29 mouse cellular contexts compared by ENCODE assay signal in genomic region chr11:98640091-98640490, GRCm38 (mm10). TPM values are rescaled to one million over a fixed set of nuclear protein-coding genes. Genes with fewer than 3 reads are reported as not detected.
DNase-seq lines count a peak whose midpoint lies in the region; ATAC-seq and TF ChIP-seq lines count a peak whose summit lies in the region.
"Had no signal": no experiment of that assay in that cellular context is flagged by ENCODE, and none has a peak within 500 bp of the region (broad histone marks: within the 10 kb centered on the region; RNA-seq: fewer than 3 reads in every experiment).

No protein-coding gene starts in this region.

- no peaks in the 10 kb centered on the region for H3K79me2 ChIP-seq in MEL (ENCODE audit: control insufficient read depth, insufficient read depth, low read length, poor library complexity)

- peaks cover 5 to 11% of the 10 kb centered on the region in 2 experiments; a peak in 3 of 4 replicates for H3K4me1 ChIP-seq in MEL (ENCODE audit: control insufficient read depth in 1 of 2, insufficient read depth in 2 of 2, low read length in 2 of 2)
- no peaks in the 10 kb centered on the region for H3K4me1 ChIP-seq in liver, embryonic 11.5 days (replicated peaks; ENCODE audit: control insufficient read depth, insufficient read depth, low read length)
- H3K4me1 ChIP-seq: embryonic facial prominence, embryonic 10.5 days; embryonic facial prominence, embryonic 12.5 days; forebrain, embryonic 13.5 days; forebrain, embryonic 15.5 days had no signal

- no peaks in the 10 kb centered on the region for H3K9me3 ChIP-seq in MEL (replicated peaks; ENCODE audit: insufficient read depth, low read length)
- no peaks in the 10 kb centered on the region for H3K9me3 ChIP-seq in liver, embryonic 11.5 days (ENCODE audit: control insufficient read depth, low read length)
- H3K9me3 ChIP-seq: embryonic facial prominence, embryonic 10.5 days; embryonic facial prominence, embryonic 12.5 days; forebrain, embryonic 13.5 days; forebrain, embryonic 15.5 days had no signal

- no peak for TF ChIP-seq EP300 in MEL (IDR thresholded peaks at IDR 0.05; ENCODE audit: low read depth in 1 of 2, low read length in 2 of 2)

- no peak overlapping the region for H3K27ac ChIP-seq in MEL (ENCODE audit: control insufficient read depth, low read depth, low read length)
- H3K27ac ChIP-seq in liver, embryonic 11.5 days (ENCODE audit: low read depth, low read length), result no peak overlapping the region
- H3K27ac ChIP-seq: embryonic facial prominence, embryonic 10.5 days; embryonic facial prominence, embryonic 12.5 days; forebrain, embryonic 13.5 days; forebrain, embryonic 15.5 days had no signal

- ATAC-seq in liver, embryonic 11.5 days (replicated peaks; ENCODE audit: low FRiP score), result no peak
- ATAC-seq: activated CD4-positive, CD25-positive, alpha-beta regulatory T cell, adult 4 months; CD4-positive, CD25-positive, alpha-beta regulatory T cell, adult 4 months; forebrain, embryonic 13.5 days; forebrain, embryonic 15.5 days; forebrain, postnatal 0 days; Patski had no signal

- no peak for TF ChIP-seq POLR2A in MEL (IDR thresholded peaks at IDR 0.05; ENCODE audit: control insufficient read depth in 1 of 2, insufficient read depth in 1 of 2, low read depth in 1 of 2, low read length in 2 of 2, poor library complexity in 1 of 2)

- H3K27me3 ChIP-seq in MEL (ENCODE audit: control insufficient read depth in 1 of 2, insufficient read depth in 2 of 2, low read length in 2 of 2), result peaks cover 8% of the 10 kb centered on the region in 2 experiments
- H3K27me3 ChIP-seq in liver, embryonic 11.5 days (replicated peaks; ENCODE audit: control insufficient read depth, insufficient read depth, low read length), result no peaks in the 10 kb centered on the region
- H3K27me3 ChIP-seq: embryonic facial prominence, embryonic 12.5 days; forebrain, embryonic 13.5 days; forebrain, embryonic 15.5 days had no signal

- TF ChIP-seq CTCF in MEL (IDR thresholded peaks at IDR 0.05 in 2 of 3, conservative IDR thresholded peaks at IDR 0.05 in 1 of 3; ENCODE audit: control insufficient read depth in 1 of 3, insufficient read depth in 1 of 3, low read depth in 2 of 3, low read length in 3 of 3, poor library complexity in 1 of 3, severe bottlenecking in 1 of 3), result no peak

- H3K4me3 ChIP-seq in MEL (ENCODE audit: control insufficient read depth in 1 of 2, insufficient read depth in 1 of 2, low read depth in 2 of 2, low read length in 2 of 2), result no peak overlapping the region
- H3K4me3 ChIP-seq in liver, embryonic 11.5 days (ENCODE audit: low read depth, low read length), result no peak overlapping the region
- H3K4me3 ChIP-seq: embryonic facial prominence, embryonic 10.5 days; embryonic facial prominence, embryonic 12.5 days; forebrain, embryonic 13.5 days; forebrain, embryonic 15.5 days had no signal

- peaks cover 0 to 6% of the 10 kb centered on the region in 2 experiments; a peak in 2 of 4 replicates for H3K36me3 ChIP-seq in MEL (ENCODE audit: control insufficient read depth in 1 of 2, insufficient read depth in 2 of 2, low read length in 2 of 2)
- H3K36me3 ChIP-seq in liver, embryonic 11.5 days (ENCODE audit: control insufficient read depth, insufficient read depth, low read length), result no peaks in the 10 kb centered on the region
- H3K36me3 ChIP-seq: embryonic facial prominence, embryonic 10.5 days; embryonic facial prominence, embryonic 12.5 days; forebrain, embryonic 15.5 days; G1E had no signal

- 31% methylated on average over 5 of the region's 5 CpGs for WGBS in liver, embryonic 11.5 days

- H3K4me2 ChIP-seq in liver, embryonic 11.5 days, result no peak overlapping the region
- H3K4me2 ChIP-seq: embryonic facial prominence, embryonic 12.5 days; forebrain, embryonic 13.5 days; forebrain, embryonic 15.5 days had no signal

- no peak overlapping the region for H3K9ac ChIP-seq in MEL (ENCODE audit: control insufficient read depth, low read depth, low read length, poor library complexity, severe bottlenecking)
- H3K9ac ChIP-seq in liver, embryonic 11.5 days (ENCODE audit: low read depth, low read length), result no peak overlapping the region
- H3K9ac ChIP-seq: embryonic facial prominence, embryonic 12.5 days; forebrain, embryonic 13.5 days; forebrain, embryonic 15.5 days; forebrain, postnatal 0 days had no signal

- DNase-seq in thymus, postnatal 4 days, result peak; percentile 20
- DNase-seq in thymus, postnatal 36 days, result no peak
- DNase-seq in MEL (ENCODE audit: low read depth, low spot score), result peak; percentile 61
- peak; percentile 10 for DNase-seq in ZHBTc4 (ENCODE audit: low read depth, low spot score)
- DNase-seq in liver, embryonic 11.5 days (ENCODE audit: low spot score), result no peak
- no peak for DNase-seq in Muller cell, postnatal 12 days (ENCODE audit: inconsistent ontology term)
- DNase-seq: adrenal gland, adult 8-10 months; adrenal gland, postnatal 14 days; adrenal gland, postnatal 36 days; B cell, adult 2 months; cerebellum, adult 11-12 months; cerebellum, adult 2 months; cerebellum, adult 9-10 months; cerebellum, postnatal 10 days; cerebellum, postnatal 25 days; forebrain, postnatal 0 days had no signal

- no peak for TF ChIP-seq RAD21 in MEL (IDR thresholded peaks at IDR 0.05; ENCODE audit: low read depth, low read length)

TF ChIP-seq in MEL, 35 proteins besides CTCF, POLR2A, EP300 and RAD21:
- TF ChIP-seq POLR2AphosphoS2 (IDR thresholded peaks at IDR 0.05; ENCODE audit: low read length), result no peak
- no peak for TF ChIP-seq NELFE (IDR thresholded peaks at IDR 0.05; ENCODE audit: low read depth, low read length)
- peak; percentile 33; the same call in 1 of the 2 replicates for TF ChIP-seq ELF1 (IDR thresholded peaks at IDR 0.05; ENCODE audit: low read depth, low read length)
- TF ChIP-seq TCF12 (IDR thresholded peaks at IDR 0.05; ENCODE audit: low read depth, low read length), result no peak
- no peak for TF ChIP-seq TBP (IDR thresholded peaks at IDR 0.05; ENCODE audit: low read depth, low read length)
- no peak for TF ChIP-seq POLR2AphosphoS5 (IDR thresholded peaks at IDR 0.05; ENCODE audit: borderline replicate concordance, low read depth, low read length)
- TF ChIP-seq MXI1 (IDR thresholded peaks at IDR 0.05; ENCODE audit: low read depth, low read length), result peak; percentile 53; the same call in 1 of the 2 replicates
- no peak for TF ChIP-seq E2F4 (IDR thresholded peaks at IDR 0.05; ENCODE audit: borderline replicate concordance, low read depth, low read length)
- TF ChIP-seq RCOR1 (IDR thresholded peaks at IDR 0.05; ENCODE audit: low read depth, low read length), result no peak
- no peak for TF ChIP-seq ETS1 (IDR thresholded peaks at IDR 0.05; ENCODE audit: low read depth, low read length)
- no peak for TF ChIP-seq GATA1 (IDR thresholded peaks at IDR 0.05; ENCODE audit: low read depth, low read length)
- no peak for TF ChIP-seq KAT2A (conservative IDR thresholded peaks at IDR 0.05; ENCODE audit: low read depth, low read length)
- TF ChIP-seq ZC3H11A (IDR thresholded peaks at IDR 0.05; ENCODE audit: low read depth, low read length), result no peak
- peak; percentile 64; the same call in 1 of the 2 replicates for TF ChIP-seq BHLHE40 (IDR thresholded peaks at IDR 0.05; ENCODE audit: borderline replicate concordance, low read depth, low read length)
- TF ChIP-seq GABPA (IDR thresholded peaks at IDR 0.05; ENCODE audit: low read depth, low read length), result no peak
- TF ChIP-seq CHD2 (IDR thresholded peaks at IDR 0.05; ENCODE audit: low read length), result no peak
TF ChIP-seq in MEL: peak in this region for 3.

RNA-seq across cellular contexts. Expression of gene Gsdma2, which starts 6.5 kb away (rescaled TPM):
- total RNA-seq in MEL (2012; rRNA removed), result not detected in 2 replicates
- not detected for polyA plus RNA-seq in MEL (2012; ENCODE audit: insufficient read depth in 1 of 2, insufficient read length in 2 of 2, low read depth in 1 of 2, low replicate concordance in 2 of 2, missing spikeins in 1 of 2)
- not detected in 2 replicates for polyA plus RNA-seq in liver, embryonic 11.5 days (2014; fragmentation: Nextera tagmentation; extraction: Ambion mirVana)
- total RNA-seq: CH12.LX; forebrain, postnatal 0 days had no signal
- polyA plus RNA-seq: activated CD4-positive, CD25-positive, alpha-beta regulatory T cell, adult 4 months; CD4-positive, CD25-positive, alpha-beta regulatory T cell, adult 4 months; cerebellum, adult 2 months; cortical plate, adult 2 months; embryonic facial prominence, embryonic 10.5 days; embryonic facial prominence, embryonic 12.5 days; embryonic facial prominence, embryonic 14.5 days; forebrain, embryonic 11.5 days; forebrain, embryonic 13.5 days; forebrain, embryonic 15.5 days; G1E; Patski had no signal

RNA-seq across cellular contexts. Expression of gene Gsdma3, which starts 13.9 kb away (rescaled TPM):
- total RNA-seq in MEL (2012; rRNA removed), result not detected in 2 replicates
- polyA plus RNA-seq in MEL (2012; ENCODE audit: insufficient read depth in 1 of 2, insufficient read length in 2 of 2, low read depth in 1 of 2, low replicate concordance in 2 of 2, missing spikeins in 1 of 2), result not detected
- polyA plus RNA-seq in liver, embryonic 11.5 days (2014; fragmentation: Nextera tagmentation; extraction: Ambion mirVana), result not detected in 2 replicates
- total RNA-seq: CH12.LX; forebrain, postnatal 0 days; G1E had no signal
- polyA plus RNA-seq: activated CD4-positive, CD25-positive, alpha-beta regulatory T cell, adult 4 months; cerebellum, adult 2 months; cortical plate, adult 2 months; embryonic facial prominence, embryonic 10.5 days; embryonic facial prominence, embryonic 12.5 days; embryonic facial prominence, embryonic 14.5 days; forebrain, embryonic 11.5 days; forebrain, embryonic 13.5 days; forebrain, embryonic 15.5 days; forebrain, postnatal 0 days; G1E; Patski had no signal

RNA-seq across cellular contexts. Expression of gene Gm12355, which starts 14.6 kb away (rescaled TPM):
- 2.1 and 3.4 TPM in 2 replicates for total RNA-seq in MEL (2012; rRNA removed)
- polyA plus RNA-seq in MEL (2012; ENCODE audit: insufficient read depth in 1 of 2, insufficient read length in 2 of 2, low read depth in 1 of 2, low replicate concordance in 2 of 2, missing spikeins in 1 of 2), result under 1 TPM in 1 of 2 experiments, not detected in 1; 0.58 TPM
- polyA plus RNA-seq in liver, embryonic 11.5 days (2014; fragmentation: Nextera tagmentation; extraction: Ambion mirVana), result 0.44 and 0.95 TPM in 2 replicates
- polyA plus RNA-seq: G1E had no signal

RNA-seq across cellular contexts. Expression of gene Gsdma, which starts 24.1 kb away (rescaled TPM):
- 0.23 and 0.62 TPM in 2 replicates for total RNA-seq in MEL (2012; rRNA removed)
- 1 to 10 TPM in 1 of 2 experiments, not detected in 1; 1.2 TPM for polyA plus RNA-seq in MEL (2012; ENCODE audit: insufficient read depth in 1 of 2, insufficient read length in 2 of 2, low read depth in 1 of 2, low replicate concordance in 2 of 2, missing spikeins in 1 of 2)
- not detected in 2 replicates for polyA plus RNA-seq in liver, embryonic 11.5 days (2014; fragmentation: Nextera tagmentation; extraction: Ambion mirVana)
- total RNA-seq: adrenal gland, adult 18-20 months; adrenal gland, adult 8-10 months; adrenal gland, postnatal 36 days; CH12.LX; forebrain, postnatal 0 days; G1E had no signal
- polyA plus RNA-seq: embryonic facial prominence, embryonic 10.5 days; forebrain, embryonic 11.5 days; forebrain, embryonic 13.5 days; forebrain, embryonic 15.5 days had no signal

RNA-seq across cellular contexts. Expression of gene Lrrc3c, which starts 42.0 kb away (rescaled TPM):
- not detected in 2 replicates for total RNA-seq in MEL (2012; rRNA removed)
- polyA plus RNA-seq in MEL (2012; ENCODE audit: insufficient read depth in 1 of 2, insufficient read length in 2 of 2, low read depth in 1 of 2, low replicate concordance in 2 of 2, missing spikeins in 1 of 2), result not detected
- not detected in 2 replicates for polyA plus RNA-seq in liver, embryonic 11.5 days (2014; fragmentation: Nextera tagmentation; extraction: Ambion mirVana)
- total RNA-seq: adrenal gland, adult 18-20 months; adrenal gland, adult 8-10 months; adrenal gland, postnatal 14 days; adrenal gland, postnatal 36 days; CH12.LX; forebrain, postnatal 0 days; G1E had no signal
- polyA plus RNA-seq: activated CD4-positive, CD25-positive, alpha-beta regulatory T cell, adult 4 months; CD4-positive, CD25-positive, alpha-beta regulatory T cell, adult 4 months; cerebellum, adult 2 months; cortical plate, adult 2 months; embryonic facial prominence, embryonic 10.5 days; embryonic facial prominence, embryonic 12.5 days; embryonic facial prominence, embryonic 14.5 days; forebrain, embryonic 11.5 days; forebrain, embryonic 13.5 days; forebrain, embryonic 15.5 days; forebrain, postnatal 0 days; G1E; Patski had no signal

Comparison
In these comparisons a context has a peak if more than half of its experiments do, and no peak if none do; other contexts are left out.
1. DNase-seq: peak in thymus, postnatal 4 days (single experiment), MEL (single experiment) and ZHBTc4 (single experiment); none in thymus, postnatal 36 days (0 of 2), liver, embryonic 11.5 days (single experiment) and Muller cell, postnatal 12 days (single experiment).